Mouse (Mus musculus): ENCODE data around the gene Pradc1. TPM values are rescaled to one million over a fixed set of nuclear protein-coding genes. Genes with fewer than 3 reads are reported as not detected.

Pradc1 gene
- 4.7 and 9.6 TPM in 2 replicates for polyA plus RNA-seq (2011; ENCODE audit: insufficient read depth, insufficient read length, low read depth, missing spikeins)

DNA sequence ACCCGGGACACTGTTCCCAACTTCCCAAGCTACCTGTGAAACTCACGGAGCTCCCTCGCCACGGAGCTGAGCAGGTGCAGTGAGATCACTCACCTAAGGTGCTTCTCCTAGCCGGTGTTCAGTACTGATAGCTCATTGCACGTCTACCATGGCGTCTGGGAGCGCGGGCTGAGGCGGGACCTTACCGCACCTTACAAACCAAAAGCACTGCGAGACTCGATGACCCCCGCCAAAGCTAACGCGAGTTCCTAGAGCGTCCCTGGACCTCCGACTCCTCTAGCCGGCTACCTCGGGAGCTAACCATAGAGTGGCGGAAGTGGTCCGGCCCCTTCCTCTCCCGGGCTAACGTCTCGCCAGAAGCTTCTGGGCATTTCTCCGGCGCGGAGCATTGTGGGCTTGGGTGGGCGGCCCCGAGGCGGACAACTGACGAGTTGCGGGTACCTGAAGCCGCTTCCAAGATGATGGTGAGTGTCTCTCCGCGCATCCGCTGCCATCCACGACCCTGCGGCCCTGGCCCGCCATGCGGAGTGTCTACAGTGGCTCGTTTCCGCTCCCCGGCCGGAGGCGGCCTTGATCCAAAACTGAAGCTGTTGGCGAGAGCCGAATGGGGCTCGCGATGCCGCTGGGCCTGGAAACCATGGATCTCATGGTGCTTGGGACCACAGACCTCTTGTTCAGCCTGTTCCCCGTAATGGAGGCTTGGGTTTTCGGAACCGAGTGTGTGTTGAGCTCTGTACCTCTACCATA is at the start of gene Pradc1:
Gene Pradc1, minus strand, starts transcription at position 307 of the 747 bp plus-strand sequence.
- Histone ChIP-seq H3K9ac (ENCODE audit: low read depth, poor library complexity, severe bottlenecking) (peak within 1 kb of the TSS; percentile 83), H3K9me3 (replicated peaks; ENCODE audit: control insufficient read depth, insufficient read depth, low read length, poor library complexity, severe bottlenecking) (no peaks in the 10 kb centered on the region), H3K4me1 (ENCODE audit: control insufficient read depth, insufficient read depth, low read length) (peaks cover 2% of the 10 kb centered on the region), H3K4me3 (ENCODE audit: low read depth, low read length) (peak within 1 kb of the TSS; percentile 97), H3K27me3 (ENCODE audit: control insufficient read depth, insufficient read depth, low read length, poor library complexity, severe bottlenecking) (no peaks in the 10 kb centered on the region), H3K27ac (ENCODE audit: insufficient read depth, low read length) (peak within 1 kb of the TSS; percentile 58), H3K36me3 (ENCODE audit: control insufficient read depth, insufficient read depth, low read length, poor library complexity, severe bottlenecking) (peaks cover 9% of the 10 kb centered on the region)
- peak; percentile 91 for TF ChIP-seq POLR2A (IDR thresholded peaks at IDR 0.05; ENCODE audit: insufficient read depth, low read length)
- no peak for TF ChIP-seq CTCF (IDR thresholded peaks at IDR 0.05; ENCODE audit: low read depth, low read length)
- TF ChIP-seq EP300 (IDR thresholded peaks at IDR 0.05; ENCODE audit: insufficient read depth, low read depth, low read length) = 0 out of 2 replicates have a peak, but pooled peaks have one; percentile 37

DNA sequence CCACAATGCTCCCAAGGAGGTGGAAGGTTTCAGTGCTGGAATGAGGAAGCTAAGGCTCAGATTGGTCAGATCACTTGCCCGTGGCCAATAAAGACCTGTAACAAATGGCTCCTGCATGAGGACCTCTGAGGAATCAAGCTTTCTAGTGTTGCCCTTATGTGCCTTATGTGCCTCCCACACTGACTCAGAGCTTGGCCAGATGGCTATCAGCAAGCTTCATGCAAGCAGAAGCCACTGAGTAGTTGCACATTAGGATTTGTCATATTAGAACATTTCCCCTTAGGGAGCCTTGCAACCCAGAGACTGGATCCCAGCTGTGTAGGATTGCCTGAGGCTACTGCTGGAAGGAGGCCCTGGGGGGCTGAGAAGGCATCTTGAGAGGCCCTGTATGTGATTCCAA is 48.6 kb upstream of the Pradc1 start:
- Histone ChIP-seq H3K27ac (ENCODE audit: insufficient read depth, low read length) (no peak overlapping the region), H3K4me3 (ENCODE audit: low read depth, low read length) (no peak overlapping the region), H3K27me3 (ENCODE audit: control insufficient read depth, insufficient read depth, low read length, poor library complexity, severe bottlenecking) (no peaks in the 10 kb centered on the region), H3K36me3 (ENCODE audit: control insufficient read depth, insufficient read depth, low read length, poor library complexity, severe bottlenecking) (no peaks in the 10 kb centered on the region), H3K9ac (ENCODE audit: low read depth, poor library complexity, severe bottlenecking) (no peak overlapping the region), H3K4me1 (ENCODE audit: control insufficient read depth, insufficient read depth, low read length) (no peaks in the 10 kb centered on the region), H3K9me3 (replicated peaks; ENCODE audit: control insufficient read depth, insufficient read depth, low read length, poor library complexity, severe bottlenecking) (no peaks in the 10 kb centered on the region)
- TF ChIP-seq POLR2A (IDR thresholded peaks at IDR 0.05; ENCODE audit: insufficient read depth, low read length) = no peak
- TF ChIP-seq CTCF (IDR thresholded peaks at IDR 0.05; ENCODE audit: low read depth, low read length) = no peak
- no peak for TF ChIP-seq EP300 (IDR thresholded peaks at IDR 0.05; ENCODE audit: insufficient read depth, low read depth, low read length)

DNA sequence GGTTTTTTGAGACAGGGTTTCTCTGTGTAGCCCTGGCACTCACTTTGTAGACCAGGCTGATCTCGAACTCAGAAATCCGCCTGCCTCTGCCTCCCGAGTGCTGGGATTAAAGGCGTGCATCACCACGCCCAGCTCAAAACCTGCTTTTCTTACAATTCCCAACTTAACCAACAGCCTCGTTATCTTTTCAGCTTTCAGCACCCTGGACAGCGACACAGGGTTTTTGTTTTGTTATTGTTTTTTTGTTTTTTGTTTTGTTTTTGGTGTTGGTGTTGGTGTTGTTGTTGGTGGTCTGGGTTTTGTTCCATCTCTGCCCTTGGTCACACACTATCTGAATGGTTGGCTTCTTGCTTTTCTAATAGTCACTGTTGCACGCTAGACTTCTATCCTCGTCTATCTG is 46.4 kb upstream of the Pradc1 start:
- TF ChIP-seq EP300 (IDR thresholded peaks at IDR 0.05; ENCODE audit: insufficient read depth, low read depth, low read length) (no peak), POLR2A (IDR thresholded peaks at IDR 0.05; ENCODE audit: insufficient read depth, low read length) (no peak)
- Histone ChIP-seq H3K27ac (ENCODE audit: insufficient read depth, low read length) (no peak overlapping the region), H3K9me3 (replicated peaks; ENCODE audit: control insufficient read depth, insufficient read depth, low read length, poor library complexity, severe bottlenecking) (no peaks in the 10 kb centered on the region), H3K4me3 (ENCODE audit: low read depth, low read length) (no peak overlapping the region), H3K27me3 (ENCODE audit: control insufficient read depth, insufficient read depth, low read length, poor library complexity, severe bottlenecking) (no peaks in the 10 kb centered on the region), H3K36me3 (ENCODE audit: control insufficient read depth, insufficient read depth, low read length, poor library complexity, severe bottlenecking) (no peaks in the 10 kb centered on the region), H3K9ac (ENCODE audit: low read depth, poor library complexity, severe bottlenecking) (no peak overlapping the region), H3K4me1 (ENCODE audit: control insufficient read depth, insufficient read depth, low read length) (no peaks in the 10 kb centered on the region)

DNA sequence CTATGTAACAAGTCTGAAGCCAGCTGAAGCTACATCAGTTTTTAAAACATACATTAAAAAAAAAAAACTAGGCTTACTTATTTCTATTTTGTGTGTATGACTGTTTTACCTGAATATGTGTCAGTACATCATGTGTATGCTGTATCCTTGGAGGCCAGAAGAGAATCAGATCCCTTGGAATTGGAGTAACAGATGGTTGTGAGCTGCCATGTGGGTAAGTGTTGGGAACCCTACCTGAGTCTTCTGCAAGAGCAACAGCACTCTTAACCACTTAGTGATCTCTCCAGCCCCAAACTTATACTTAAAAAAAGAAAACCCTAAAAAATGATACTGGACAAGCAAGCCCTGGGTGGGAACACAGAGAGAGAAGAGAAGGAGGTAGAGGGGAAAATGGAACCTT is 45.2 kb upstream of the Pradc1 start:
- Histone ChIP-seq H3K27ac (ENCODE audit: insufficient read depth, low read length) (no peak overlapping the region), H3K4me1 (ENCODE audit: control insufficient read depth, insufficient read depth, low read length) (no peaks in the 10 kb centered on the region), H3K4me3 (ENCODE audit: low read depth, low read length) (no peak overlapping the region), H3K27me3 (ENCODE audit: control insufficient read depth, insufficient read depth, low read length, poor library complexity, severe bottlenecking) (no peaks in the 10 kb centered on the region), H3K36me3 (ENCODE audit: control insufficient read depth, insufficient read depth, low read length, poor library complexity, severe bottlenecking) (no peaks in the 10 kb centered on the region), H3K9me3 (replicated peaks; ENCODE audit: control insufficient read depth, insufficient read depth, low read length, poor library complexity, severe bottlenecking) (no peaks in the 10 kb centered on the region), H3K9ac (ENCODE audit: low read depth, poor library complexity, severe bottlenecking) (no peak overlapping the region)
- no peak for TF ChIP-seq POLR2A (IDR thresholded peaks at IDR 0.05; ENCODE audit: insufficient read depth, low read length)
- TF ChIP-seq CTCF (IDR thresholded peaks at IDR 0.05; ENCODE audit: low read depth, low read length) = no peak
- TF ChIP-seq EP300 (IDR thresholded peaks at IDR 0.05; ENCODE audit: insufficient read depth, low read depth, low read length) = no peak

DNA sequence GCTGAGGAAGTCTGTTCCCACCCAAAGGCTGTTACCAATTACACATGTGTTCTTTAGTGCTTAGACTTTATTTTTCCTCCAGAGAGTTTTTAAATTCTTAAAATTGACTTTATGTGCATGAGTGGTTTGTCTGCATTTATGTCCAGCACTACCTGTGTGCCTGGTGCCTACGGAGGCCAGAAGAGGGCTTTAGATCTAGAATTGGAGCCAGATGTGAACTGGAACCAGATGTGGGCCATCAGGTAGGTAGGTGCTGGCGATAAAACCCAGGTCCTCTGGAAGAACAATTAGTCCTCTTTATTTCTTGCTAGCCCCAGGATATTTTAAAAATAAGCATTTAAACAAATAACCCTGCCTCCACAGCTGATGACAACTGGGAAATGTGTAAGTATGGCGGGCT is 39.8 kb upstream of the Pradc1 start:
- Histone ChIP-seq H3K9ac (ENCODE audit: low read depth, poor library complexity, severe bottlenecking) (no peak overlapping the region), H3K36me3 (ENCODE audit: control insufficient read depth, insufficient read depth, low read length, poor library complexity, severe bottlenecking) (no peaks in the 10 kb centered on the region), H3K4me1 (ENCODE audit: control insufficient read depth, insufficient read depth, low read length) (no peaks in the 10 kb centered on the region), H3K27me3 (ENCODE audit: control insufficient read depth, insufficient read depth, low read length, poor library complexity, severe bottlenecking) (no peaks in the 10 kb centered on the region), H3K27ac (ENCODE audit: insufficient read depth, low read length) (no peak overlapping the region), H3K4me3 (ENCODE audit: low read depth, low read length) (no peak overlapping the region), H3K9me3 (replicated peaks; ENCODE audit: control insufficient read depth, insufficient read depth, low read length, poor library complexity, severe bottlenecking) (no peaks in the 10 kb centered on the region)
- TF ChIP-seq POLR2A (IDR thresholded peaks at IDR 0.05; ENCODE audit: insufficient read depth, low read length) = no peak
- TF ChIP-seq EP300 (IDR thresholded peaks at IDR 0.05; ENCODE audit: insufficient read depth, low read depth, low read length) = no peak
- TF ChIP-seq CTCF (IDR thresholded peaks at IDR 0.05; ENCODE audit: low read depth, low read length) = no peak

DNA sequence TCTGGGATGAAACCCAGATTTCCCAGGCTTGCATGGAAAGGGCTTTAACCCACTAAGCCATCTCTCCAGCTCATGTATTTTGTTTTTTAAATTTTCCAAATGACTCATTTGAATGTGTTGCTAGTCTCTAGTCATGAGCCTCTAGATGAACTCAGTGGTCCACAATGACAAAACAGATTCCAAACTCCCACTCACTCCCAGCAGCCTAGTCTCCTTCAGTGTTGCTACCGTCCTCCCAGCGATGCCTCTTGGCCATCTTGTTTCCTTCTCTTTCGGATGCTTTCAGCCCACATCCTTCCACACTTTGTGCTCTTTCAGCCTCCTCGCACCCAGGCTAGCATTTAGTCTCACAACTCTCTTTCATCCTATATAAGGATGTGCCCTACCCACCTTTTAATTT is 38.5 kb upstream of the Pradc1 start:
- H3K9me3 ChIP-seq (replicated peaks; ENCODE audit: control insufficient read depth, insufficient read depth, low read length, poor library complexity, severe bottlenecking) = no peaks in the 10 kb centered on the region
- H3K27me3 ChIP-seq (ENCODE audit: control insufficient read depth, insufficient read depth, low read length, poor library complexity, severe bottlenecking) = no peaks in the 10 kb centered on the region
- no peak overlapping the region for H3K27ac ChIP-seq (ENCODE audit: insufficient read depth, low read length)
- TF ChIP-seq POLR2A (IDR thresholded peaks at IDR 0.05; ENCODE audit: insufficient read depth, low read length) (no peak), EP300 (IDR thresholded peaks at IDR 0.05; ENCODE audit: insufficient read depth, low read depth, low read length) (no peak), CTCF (IDR thresholded peaks at IDR 0.05; ENCODE audit: low read depth, low read length) (no peak)
- no peaks in the 10 kb centered on the region for H3K36me3 ChIP-seq (ENCODE audit: control insufficient read depth, insufficient read depth, low read length, poor library complexity, severe bottlenecking)
- no peak overlapping the region for H3K9ac ChIP-seq (ENCODE audit: low read depth, poor library complexity, severe bottlenecking)
- H3K4me1 ChIP-seq (ENCODE audit: control insufficient read depth, insufficient read depth, low read length) = no peaks in the 10 kb centered on the region
- H3K4me3 ChIP-seq (ENCODE audit: low read depth, low read length) = no peak overlapping the region
